Mouse (Mus musculus) urinary bladder, postnatal 14 days (tissue): ENCODE measurements around the gene Ppp2ca.
"Not testable (repeated sequence)": the region's sequence is repeated elsewhere in the genome, so short reads cannot be mapped to it uniquely, and the experiment has no call there.

Source experiments
- DNase-seq: peaks from one replicate; pipeline ENCODE4 v3.0.0; 2021; ENCODE audit warnings: low spot score

Ppp2ca gene

GRCm38 (mm10) chr11:52097016-52097415 lies 1.5 kb upstream of the Ppp2ca start:
- no peak for DNase-seq

GRCm38 (mm10) chr11:52097596-52097995 lies 885 bp upstream of the Ppp2ca start:
- no peak for DNase-seq

- peak; percentile 57 for DNase-seq
These were observed 715 bp downstream of the Ppp2ca start for GRCm38 (mm10) chr11:52099031-52099761.

GRCm38 (mm10) chr11:52099771-52100219 lies 1.3 kb downstream of the Ppp2ca start:
- no peak for DNase-seq

- no peak for DNase-seq
These were observed 4.5 kb downstream of the Ppp2ca start for GRCm38 (mm10) chr11:52102977-52103376.

GRCm38 (mm10) chr11:52105503-52105902 lies 7.0 kb downstream of the Ppp2ca start:
- DNase-seq: no peak

GRCm38 (mm10) chr11:52106037-52106436 lies 7.6 kb downstream of the Ppp2ca start:
- DNase-seq: no peak

- DNase-seq: no peak
These were observed 8.0 kb downstream of the Ppp2ca start for GRCm38 (mm10) chr11:52106438-52106837.

GRCm38 (mm10) chr11:52108796-52109195 lies 10.3 kb downstream of the Ppp2ca start:
- DNase-seq: no peak

GRCm38 (mm10) chr11:52109421-52109820 lies 10.9 kb downstream of the Ppp2ca start:
- no peak for DNase-seq

GRCm38 (mm10) chr11:52115479-52115878 lies 17.0 kb downstream of the Ppp2ca start:
- DNase-seq: no peak

- not testable (repeated sequence) for DNase-seq
These were observed 17.6 kb downstream of the Ppp2ca start for GRCm38 (mm10) chr11:52116117-52116516.

GRCm38 (mm10) chr11:52117156-52117555 lies 18.7 kb downstream of the Ppp2ca start:
- no peak for DNase-seq

GRCm38 (mm10) chr11:52120415-52120814 lies 21.9 kb downstream of the Ppp2ca start:
- DNase-seq: not testable (repeated sequence)

GRCm38 (mm10) chr11:52122045-52122444 lies 23.6 kb downstream of the Ppp2ca start:
- DNase-seq: no peak

- no peak for DNase-seq
These were observed 26.0 kb downstream of the Ppp2ca start for GRCm38 (mm10) chr11:52124468-52124867.

GRCm38 (mm10) chr11:52127169-52127568 lies 28.7 kb downstream of the Ppp2ca start:
- DNase-seq: no peak

- no peak for DNase-seq
These were observed 29.3 kb downstream of the Ppp2ca start for GRCm38 (mm10) chr11:52127760-52128159.

GRCm38 (mm10) chr11:52128316-52129061 lies 30.0 kb downstream of the Ppp2ca start:
- DNase-seq: no peak

- peak; percentile 13 for DNase-seq
These were observed 30.7 kb downstream of the Ppp2ca start for GRCm38 (mm10) chr11:52129171-52129570.

- no peak for DNase-seq
These were observed 31.4 kb downstream of the Ppp2ca start for GRCm38 (mm10) chr11:52129621-52130450.

GRCm38 (mm10) chr11:52130451-52131068 lies 32.1 kb downstream of the Ppp2ca start:
- DNase-seq: no peak
